ENCODE assay signal across 18 mouse cellular contexts in the genomic region with DNA sequence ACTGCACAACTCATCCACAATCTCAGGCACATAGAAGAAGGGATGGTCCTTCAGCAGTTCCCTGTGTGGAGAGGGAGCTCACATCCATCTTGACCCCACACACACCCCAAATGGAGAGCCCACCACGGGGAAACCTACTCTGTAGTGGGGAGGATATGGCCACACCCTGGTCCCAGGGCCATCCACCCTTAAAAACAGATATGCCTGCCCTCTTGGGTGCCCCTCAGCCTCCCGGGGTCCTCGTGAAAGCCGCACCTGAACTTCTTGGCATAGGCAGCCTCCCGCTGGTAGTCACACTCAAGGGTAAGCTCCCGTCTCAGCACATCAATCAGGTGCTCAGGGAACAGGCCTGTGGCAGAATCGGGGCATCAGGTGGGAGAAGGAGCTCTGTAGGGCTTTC.
"Had no signal": no experiment of that assay in that cellular context is flagged by ENCODE, and none has a peak within 500 bp of the region (broad histone marks: within the 10 kb centered on the region; RNA-seq: fewer than 3 reads in every experiment).

No protein-coding gene starts in this region.

- H3K27ac ChIP-seq: midbrain, embryonic 10.5 days; midbrain, embryonic 12.5 days; neural tube, embryonic 13.5 days; neural tube, embryonic 15.5 days had no signal

- H3K4me3 ChIP-seq: midbrain, embryonic 10.5 days; midbrain, embryonic 12.5 days; myocyte; neural tube, embryonic 13.5 days; neural tube, embryonic 15.5 days had no signal

- DNase-seq: lung, adult 18-20 months; lung, embryonic 14.5 days; lung, postnatal 10 days; lung, postnatal 4 days; midbrain, embryonic 14.5 days; retina, postnatal 1 day; right cerebral cortex, adult 18-20 months; right cerebral cortex, postnatal 25 days; right cerebral cortex, postnatal 4 days; spleen, adult 18-20 months; thymus, adult 18-20 months; thymus, postnatal 14 days; thymus, postnatal 36 days had no signal
